Comparison of ENCODE assay signal across 18 mouse cellular contexts in genomic region chr10:96305701-96306100, GRCm38 (mm10).
"Had no signal": no experiment of that assay in that cellular context is flagged by ENCODE, and none has a peak within 500 bp of the region (broad histone marks: within the 10 kb centered on the region; RNA-seq: fewer than 3 reads in every experiment).

No protein-coding gene starts in this region.

- ATAC-seq: midbrain, embryonic 15.5 days had no signal

- H3K4me3 ChIP-seq: layer of hippocampus, adult 2 months; limb, embryonic 15.5 days; liver, embryonic 13.5 days; midbrain, embryonic 12.5 days; midbrain, embryonic 15.5 days; neural tube, embryonic 12.5 days; neural tube, embryonic 15.5 days had no signal

- H3K27ac ChIP-seq: kidney, postnatal 0 days; layer of hippocampus, adult 2 months; limb, embryonic 15.5 days; liver, embryonic 13.5 days; midbrain, embryonic 12.5 days; midbrain, embryonic 15.5 days; neural tube, embryonic 12.5 days; neural tube, embryonic 15.5 days; stomach, postnatal 0 days had no signal

- H3K9me3 ChIP-seq: limb, embryonic 15.5 days; liver, embryonic 13.5 days; midbrain, embryonic 12.5 days; midbrain, embryonic 15.5 days; neural tube, embryonic 12.5 days; neural tube, embryonic 15.5 days had no signal

- DNase-seq: layer of hippocampus, adult 9-11 months; liver, embryonic 13.5 days; lung, adult 2 months; lung, postnatal 4 days; right cerebral cortex, adult 18-20 months; right cerebral cortex, postnatal 14 days; right cerebral cortex, postnatal 4 days; thymus, adult 2 months; thymus, postnatal 14 days; thymus, postnatal 4 days had no signal

- H3K9ac ChIP-seq: limb, embryonic 15.5 days; liver, embryonic 13.5 days; midbrain, embryonic 12.5 days; midbrain, embryonic 15.5 days; neural tube, embryonic 12.5 days; neural tube, embryonic 15.5 days had no signal

- H3K4me2 ChIP-seq: limb, embryonic 15.5 days; liver, embryonic 13.5 days; midbrain, embryonic 12.5 days; midbrain, embryonic 15.5 days; neural tube, embryonic 12.5 days; neural tube, embryonic 15.5 days had no signal

- H3K27me3 ChIP-seq: limb, embryonic 15.5 days; liver, embryonic 13.5 days; midbrain, embryonic 12.5 days; midbrain, embryonic 15.5 days; neural tube, embryonic 12.5 days; neural tube, embryonic 15.5 days had no signal

- H3K36me3 ChIP-seq: limb, embryonic 15.5 days; liver, embryonic 13.5 days; midbrain, embryonic 12.5 days; midbrain, embryonic 15.5 days; neural tube, embryonic 12.5 days; neural tube, embryonic 15.5 days had no signal

- H3K4me1 ChIP-seq: liver, embryonic 13.5 days had no signal
